Mouse (Mus musculus): Measurements from ENCODE around the gene Olfr372.

Gene Olfr372

DNA sequence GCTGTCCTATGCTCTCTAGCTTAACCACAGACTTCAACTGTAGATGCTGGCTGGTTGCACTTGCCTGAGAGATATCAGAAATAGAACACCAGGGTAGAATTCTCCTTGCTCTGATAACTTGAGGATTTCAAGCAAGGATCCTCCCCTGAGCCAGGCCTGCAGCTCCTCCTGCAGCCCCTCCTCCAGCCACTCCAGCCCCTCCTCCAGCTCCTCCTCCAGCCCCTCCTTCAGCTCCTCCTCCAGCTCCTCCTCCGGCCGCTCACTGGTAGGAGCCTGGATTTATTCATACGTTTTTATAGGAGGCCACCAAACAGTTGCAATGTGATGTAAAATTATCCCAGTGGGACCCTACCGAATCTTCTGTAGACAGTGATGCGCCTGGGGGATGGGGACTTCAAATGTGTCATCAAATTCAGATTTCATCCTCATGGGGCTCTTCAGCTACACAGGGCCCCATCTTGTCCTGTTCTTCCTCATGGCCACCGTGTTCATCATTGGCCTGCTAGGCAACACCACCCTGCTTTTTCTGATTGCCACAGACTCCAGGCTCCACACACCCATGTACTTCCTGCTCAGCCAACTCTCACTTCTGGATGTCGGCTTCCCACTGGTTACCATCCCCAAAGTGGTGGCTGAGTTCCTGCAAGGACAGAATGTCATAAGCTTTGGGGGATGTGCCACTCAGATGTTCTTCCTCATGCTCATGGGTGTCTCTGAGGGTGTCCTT lies 58.5 kb downstream of the Olfr372 start:
- DNase-seq, result peak; percentile 16

GRCm38 (mm10) chr8:72105165-72105564 lies 64.1 kb downstream of the Olfr372 start:
- DNase-seq, result no peak

DNA sequence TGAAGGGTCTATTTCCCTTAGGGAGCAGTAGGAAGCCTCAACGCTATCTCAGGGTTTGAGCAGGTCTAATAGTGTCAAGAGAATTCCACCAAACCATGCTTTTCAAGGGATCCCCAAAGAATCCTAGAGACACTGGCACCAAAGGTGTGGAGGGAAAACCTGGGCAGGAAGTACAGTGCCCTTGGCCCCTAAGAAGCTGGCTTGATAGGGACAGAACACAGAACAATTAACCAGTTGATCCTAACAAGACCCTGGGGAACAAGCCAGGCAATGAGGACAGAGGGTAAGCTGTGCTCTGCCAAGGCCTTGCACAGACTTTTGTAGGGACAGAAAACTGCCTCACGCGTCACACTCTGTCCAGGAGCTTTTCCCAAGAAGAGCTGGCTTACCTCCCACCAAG lies 65.7 kb downstream of the Olfr372 start, which contains the start of gene Olfr374:
Gene Olfr374, plus strand, starts transcription at position 301 of the 400 bp plus-strand sequence.
- no peak for DNase-seq
